Mouse (Mus musculus) lung, adult 2 months (tissue): Measurements from ENCODE around the gene Tsen34.

Source experiments
- CTCF ChIP-seq: fragments of 200-500 bp; IDR thresholded peaks from 2 replicates; pipeline ENCODE4 v1.5.1; 2011; ENCODE audit warnings: mild to moderate bottlenecking, low read length, control low read depth; ENCODE audit not compliant: insufficient read depth
- POLR2A ChIP-seq: fragments of 200-500 bp; IDR thresholded peaks from 2 replicates; pipeline ENCODE4 v1.6.1; 2011; ENCODE audit warnings: low read depth, mild to moderate bottlenecking, control low read depth, low read length, borderline replicate concordance; ENCODE audit errors: extremely low read depth

DNA sequence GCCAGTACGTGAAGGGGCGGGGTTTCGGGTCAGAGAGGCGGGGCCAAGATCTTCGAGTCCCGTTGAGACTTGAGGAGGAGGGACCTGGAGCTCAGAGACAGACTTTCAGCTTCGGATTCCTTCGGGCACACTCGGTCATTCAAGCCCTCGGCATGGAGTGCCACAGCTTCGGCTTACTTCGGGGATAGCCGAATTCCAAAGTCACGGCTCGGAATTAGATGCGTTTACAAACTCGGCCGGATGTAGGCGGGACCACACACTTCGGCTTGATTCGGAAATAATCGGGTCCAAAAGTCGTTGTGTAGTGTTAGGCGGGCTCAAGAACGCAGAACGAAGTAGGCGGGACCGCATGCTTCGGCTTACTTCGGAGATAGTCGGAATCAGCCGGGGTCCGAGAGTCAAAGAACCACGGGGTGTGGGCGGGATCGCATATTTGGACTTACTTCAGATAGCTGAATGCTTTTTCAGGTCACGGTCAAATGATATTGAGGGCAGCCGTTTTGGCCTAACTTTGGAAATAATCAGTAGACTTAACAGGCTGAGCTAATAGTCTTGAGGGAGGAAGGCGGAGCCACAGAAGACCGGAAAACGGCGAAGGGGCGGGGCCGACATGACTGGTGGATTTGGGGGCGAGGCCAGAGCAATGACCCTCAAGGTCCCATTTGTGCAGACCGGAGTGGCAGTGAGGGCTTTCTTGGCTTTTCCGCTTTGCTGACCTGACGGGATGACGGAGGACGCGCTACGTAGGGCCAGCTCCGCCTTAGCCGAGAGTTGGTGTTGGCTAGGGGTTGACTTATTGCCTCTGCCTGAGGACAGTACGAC, 535 bp downstream of the Tsen34 start, which contains the start of gene Mboat7:
- no peak for TF ChIP-seq CTCF
- TF ChIP-seq POLR2A, result peak; percentile 96; the same call in 1 of the 2 replicates
